Mouse (Mus musculus) neutrophil, adult 65 days (primary cell): ENCODE data around the gene Isyna1. TPM values are rescaled to one million over a fixed set of nuclear protein-coding genes. Genes with fewer than 3 reads are reported as not detected.

Experiments
- total RNA-seq: library from RNA; stranded (reverse); gene quantifications from 2 replicates; pipeline ENCODE4 v1.2.4, GENCODE M21; 2023

Gene Isyna1
- 36.8 and 37.0 TPM in 2 replicates for total RNA-seq

GRCm38 (mm10) chr8:70593961-70594609 lies at the start of gene Isyna1:
Isyna1 (plus strand) TSS chr8:70594373.

GRCm38 (mm10) chr8:70608749-70609367 lies 14.7 kb downstream of the Isyna1 start, which contains the start of gene Ssbp4:
Ssbp4 (minus strand) TSS chr8:70608872.

GRCm38 (mm10) chr8:70615894-70616293 lies 21.7 kb downstream of the Isyna1 start, which contains the start of gene Lrrc25:
Lrrc25 (plus strand) TSS chr8:70616155.

GRCm38 (mm10) chr8:70632346-70632892 lies 38.2 kb downstream of the Isyna1 start, which contains the start of gene Gdf15:
Gdf15 (minus strand) TSS chr8:70632456.

Other genes with a start within 250 kb of the Isyna1 start
- gene Upf1, start 241.1 kb upstream of the Isyna1 start, total RNA-seq = 47.2 and 53.6 TPM in 2 replicates
- gene Comp, start 220.8 kb upstream of the Isyna1 start, total RNA-seq = 0.19 TPM in 1 of 2 replicates, not detected in the other
- gene Crtc1, start 154.8 kb upstream of the Isyna1 start, total RNA-seq = 3.2 and 9.3 TPM in 2 replicates
- gene Klhl26, start 117.4 kb upstream of the Isyna1 start, total RNA-seq = 1.6 and 1.9 TPM in 2 replicates
- gene Tmem59l, start 107.0 kb upstream of the Isyna1 start, total RNA-seq = not detected in 2 replicates
- gene Crlf1, start 101.2 kb upstream of the Isyna1 start, total RNA-seq = 0.57 TPM in 1 of 2 replicates, not detected in the other
- 28.1 and 40.0 TPM in 2 replicates for gene Rex1bd, start 87.6 kb upstream of the Isyna1 start, total RNA-seq
- gene Uba52, start 83.6 kb upstream of the Isyna1 start, total RNA-seq = 559 and 837 TPM in 2 replicates
- 162 and 198 TPM in 2 replicates for gene Fkbp8, start 66.6 kb upstream of the Isyna1 start, total RNA-seq
- gene Kxd1, start 66.4 kb upstream of the Isyna1 start, total RNA-seq = 29.8 and 33.9 TPM in 2 replicates
- gene Ell, start 54.9 kb upstream of the Isyna1 start, total RNA-seq = 64.2 and 80.9 TPM in 2 replicates
- 61.1 and 64.5 TPM in 2 replicates for gene Ssbp4, start 14.5 kb downstream of the Isyna1 start, total RNA-seq
- gene Lrrc25, start 21.8 kb downstream of the Isyna1 start, total RNA-seq = 118 and 126 TPM in 2 replicates
- gene Gdf15, start 38.1 kb downstream of the Isyna1 start, total RNA-seq = 0.66 TPM in 2 replicates
- gene Pgpep1, start 66.0 kb downstream of the Isyna1 start, total RNA-seq = 1.2 and 3.4 TPM in 2 replicates
- 33.3 and 36.4 TPM in 2 replicates for gene Lsm4, start 78.9 kb downstream of the Isyna1 start, total RNA-seq
- gene Jund, start 104.6 kb downstream of the Isyna1 start, total RNA-seq = 770 and 908 TPM in 2 replicates
- 2.7 and 3.1 TPM in 2 replicates for gene Iqcn, start 109.1 kb downstream of the Isyna1 start, total RNA-seq
- gene Gm3336, start 124.2 kb downstream of the Isyna1 start, total RNA-seq = 0.39 TPM in 1 of 2 replicates, not detected in the other
- gene Pde4c, start 129.3 kb downstream of the Isyna1 start, total RNA-seq = 0.41 and 0.51 TPM in 2 replicates
- 1.3 and 2.0 TPM in 2 replicates for gene Rab3a, start 160.3 kb downstream of the Isyna1 start, total RNA-seq
- gene Mpv17l2, start 166.6 kb downstream of the Isyna1 start, total RNA-seq = 12.1 and 18.3 TPM in 2 replicates
- gene Pik3r2, start 182.3 kb downstream of the Isyna1 start, total RNA-seq = 16.9 and 17.2 TPM in 2 replicates
- 167 and 180 TPM in 2 replicates for gene Mast3, start 210.7 kb downstream of the Isyna1 start, total RNA-seq
- gene Il12rb1, start 214.1 kb downstream of the Isyna1 start, total RNA-seq = 0.63 and 0.98 TPM in 2 replicates
- gene Arrdc2, start 245.3 kb downstream of the Isyna1 start, total RNA-seq = 13.1 and 14.2 TPM in 2 replicates